Mouse (Mus musculus): ENCODE measurements around the gene H2afx.

H2afx gene

GRCm38 (mm10) chr9:44379862-44380261 is 45.4 kb downstream of the H2afx start:
- no peak for DNase-seq (ENCODE audit: low spot score)

GRCm38 (mm10) chr9:44384596-44384995 is 50.1 kb downstream of the H2afx start:
- DNase-seq (ENCODE audit: low spot score) = no peak

All from T-cell, adult 2 months (primary cell).